Mouse (Mus musculus): ENCODE measurements around the gene Myh4. TPM values are rescaled to one million over a fixed set of nuclear protein-coding genes. Genes with fewer than 3 reads are reported as not detected.

Myh4 gene
- polyA plus RNA-seq (2012; rRNA removed; ENCODE audit: low replicate concordance), result 0.20 and 525 TPM in 2 replicates

GRCm38 (mm10) chr11:67237481-67238079 lies at the start of gene Myh4:
Myh4 (plus strand) TSS chr11:67238029.

GRCm38 (mm10) chr11:67199752-67200151 lies 38.1 kb upstream of the Myh4 start, which contains the start of gene Myh1:
Myh1 (plus strand) TSS chr11:67200052.

GRCm38 (mm10) chr11:67276601-67277174 lies 38.9 kb downstream of the Myh4 start, which contains the start of gene Myh8:
Myh8 (plus strand) TSS chr11:67277124.

Other genes with a start within 250 kb of the Myh4 start
- gene Tmem220, start 212.9 kb upstream of the Myh4 start, polyA plus RNA-seq (2012; rRNA removed; ENCODE audit: low replicate concordance), result 1.7 and 4.3 TPM in 2 replicates
- 8.3 and 21.9 TPM in 2 replicates for gene Adprm, start 185.4 kb upstream of the Myh4 start, polyA plus RNA-seq (2012; rRNA removed; ENCODE audit: low replicate concordance)
- gene Sco1, start 185.4 kb upstream of the Myh4 start, polyA plus RNA-seq (2012; rRNA removed; ENCODE audit: low replicate concordance), result 3.8 and 4.1 TPM in 2 replicates
- gene Myh3, start 159.7 kb upstream of the Myh4 start, polyA plus RNA-seq (2012; rRNA removed; ENCODE audit: low replicate concordance), result 0.06 TPM in 1 of 2 replicates, not detected in the other
- gene Myh2, start 67.0 kb upstream of the Myh4 start, polyA plus RNA-seq (2012; rRNA removed; ENCODE audit: low replicate concordance), result 0.04 and 30.2 TPM in 2 replicates
- 0.05 and 93.2 TPM in 2 replicates for gene Myh1, start 38.0 kb upstream of the Myh4 start, polyA plus RNA-seq (2012; rRNA removed; ENCODE audit: low replicate concordance)
- 0.07 TPM in 1 of 2 replicates, not detected in the other for gene Myh8, start 39.1 kb downstream of the Myh4 start, polyA plus RNA-seq (2012; rRNA removed; ENCODE audit: low replicate concordance)
- gene Myh13, start 83.6 kb downstream of the Myh4 start, polyA plus RNA-seq (2012; rRNA removed; ENCODE audit: low replicate concordance), result 0.09 TPM in 1 of 2 replicates, not detected in the other
- gene Gas7, start 217.4 kb downstream of the Myh4 start, polyA plus RNA-seq (2012; rRNA removed; ENCODE audit: low replicate concordance), result 28.0 and 46.0 TPM in 2 replicates

All from mammary gland, adult 2 months (tissue).